Mouse (Mus musculus): Measurements from ENCODE around the gene Cp. TPM values are rescaled to one million over a fixed set of nuclear protein-coding genes. Genes with fewer than 3 reads are reported as not detected.
A peak's percentile ranks its signal among the peaks of the same experiment; 100 is the strongest.
"Not testable (repeated sequence)": the region's sequence is repeated elsewhere in the genome, so short reads cannot be mapped to it uniquely, and the experiment has no call there.

The Cp gene
- 3.3 and 9.3 TPM in 2 replicates for polyA plus RNA-seq (2012; rRNA removed)

DNA sequence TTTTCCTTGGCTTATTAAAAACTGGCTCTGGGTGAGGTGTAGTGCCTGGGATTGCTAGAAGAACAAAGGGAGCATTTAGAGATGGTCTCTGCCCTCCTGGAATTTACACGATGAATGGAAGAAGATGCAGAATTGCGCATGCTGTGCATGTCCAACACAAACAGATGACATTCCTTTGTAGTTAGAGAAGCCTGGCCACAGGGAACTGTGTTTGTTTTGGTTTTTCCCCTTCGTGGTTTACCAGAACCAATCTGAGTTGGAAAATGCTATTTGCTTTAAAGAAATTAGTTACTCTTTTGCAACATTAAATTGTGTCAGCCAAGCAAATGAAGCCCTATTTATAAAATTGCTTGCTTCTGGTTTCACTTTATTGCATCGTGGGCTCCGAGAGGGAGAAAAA is at the start of gene Cp:
Gene Cp (plus strand): TSS at position 170 of the 400 bp plus-strand sequence.
- no peak for TF ChIP-seq POLR2A (IDR thresholded peaks at IDR 0.05; ENCODE audit: borderline replicate concordance, extremely low read depth, insufficient read depth, insufficient read length, poor library complexity, severe bottlenecking)
- TF ChIP-seq CTCF (IDR thresholded peaks at IDR 0.05; ENCODE audit: borderline replicate concordance, extremely low read depth, insufficient read depth, insufficient read length): no peak
- DNase-seq (ENCODE audit: low read depth): peak; percentile 62

DNA sequence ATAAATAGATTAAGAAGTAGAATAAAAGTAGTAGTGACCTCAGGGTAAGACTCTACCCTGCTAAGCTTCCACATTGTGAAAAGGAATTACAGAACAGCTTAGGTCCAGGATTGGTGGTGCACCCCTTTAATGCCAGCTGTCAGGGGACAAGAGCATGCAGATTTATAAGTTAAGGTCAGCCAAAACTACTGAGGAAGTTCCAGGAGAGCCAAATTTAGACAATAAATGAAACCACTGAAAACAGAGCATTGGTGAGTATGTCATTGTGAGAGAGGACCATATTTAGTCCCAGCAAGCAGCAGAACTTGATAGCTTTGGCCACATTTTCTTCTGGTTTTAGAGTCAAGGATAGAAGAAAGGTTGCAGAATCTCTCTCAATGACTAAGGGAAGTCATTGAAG is 8.3 kb upstream of the Cp start:
- no peak for TF ChIP-seq POLR2A (IDR thresholded peaks at IDR 0.05; ENCODE audit: borderline replicate concordance, extremely low read depth, insufficient read depth, insufficient read length, poor library complexity, severe bottlenecking)
- no peak for TF ChIP-seq CTCF (IDR thresholded peaks at IDR 0.05; ENCODE audit: borderline replicate concordance, extremely low read depth, insufficient read depth, insufficient read length)

DNA sequence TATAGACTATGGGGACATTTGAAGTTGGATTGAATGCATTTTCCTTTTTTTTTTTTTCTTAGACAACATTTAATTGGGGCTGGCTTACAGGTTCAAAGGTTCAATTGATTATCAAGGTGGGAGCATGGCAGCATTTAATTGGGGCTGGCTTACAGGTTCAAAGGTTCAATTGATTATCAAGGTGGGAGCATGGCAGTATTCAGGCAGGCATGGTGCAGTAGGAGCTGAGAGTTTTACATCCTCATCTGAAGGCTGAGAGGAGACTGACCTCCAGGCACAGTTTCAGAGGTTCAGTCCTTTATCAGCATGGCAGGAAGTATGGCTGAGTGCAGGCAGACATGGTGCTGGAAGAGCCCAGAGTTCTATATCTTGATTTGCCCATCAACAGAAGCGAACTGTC is 7.5 kb upstream of the Cp start:
- not testable (repeated sequence) for DNase-seq (ENCODE audit: low read depth)

More for the DNA sequence above, 8.3 kb upstream of the Cp start:
- DNase-seq (ENCODE audit: low read depth): no peak

DNA sequence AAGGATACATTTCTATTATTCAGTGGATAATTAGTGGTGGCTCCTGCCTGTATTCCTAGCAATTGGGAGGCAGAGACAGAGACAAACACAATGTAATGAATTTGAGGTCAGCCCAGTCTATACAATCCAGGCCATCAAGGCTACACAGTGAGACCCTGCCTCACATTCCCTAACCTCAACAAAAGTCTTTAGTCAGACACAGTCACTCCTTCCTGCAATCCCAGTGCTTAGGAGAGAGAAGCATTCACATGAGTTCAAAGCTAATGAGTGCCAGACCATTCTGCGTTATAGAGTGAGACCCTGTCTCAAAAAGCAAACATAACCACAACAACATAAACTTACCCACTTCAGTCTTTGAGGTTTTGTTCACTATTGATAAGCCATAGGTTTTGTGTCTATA is 3.4 kb upstream of the Cp start:
- TF ChIP-seq CTCF (IDR thresholded peaks at IDR 0.05; ENCODE audit: borderline replicate concordance, extremely low read depth, insufficient read depth, insufficient read length): no peak
- no peak for TF ChIP-seq POLR2A (IDR thresholded peaks at IDR 0.05; ENCODE audit: borderline replicate concordance, extremely low read depth, insufficient read depth, insufficient read length, poor library complexity, severe bottlenecking)
- peak; percentile 52 for DNase-seq (ENCODE audit: low read depth)

DNA sequence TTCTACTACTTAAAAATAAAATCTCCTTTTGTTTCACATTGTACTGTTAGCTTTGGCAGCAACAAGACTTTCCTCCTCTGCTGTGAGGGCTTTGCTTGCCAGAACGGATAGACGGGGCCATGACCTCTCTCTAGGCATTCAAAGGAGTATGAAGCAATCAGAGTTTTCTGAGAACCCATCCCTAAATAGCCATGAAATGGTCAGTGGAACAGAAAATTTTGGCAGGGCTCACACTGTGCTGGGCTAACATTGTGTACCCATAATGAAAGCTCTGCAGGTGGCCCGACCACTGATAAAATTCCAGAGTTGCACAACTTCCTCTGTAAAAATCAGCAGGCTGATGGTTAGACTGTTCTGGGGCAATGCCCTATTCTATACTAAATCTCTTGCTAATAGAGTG is 3.0 kb upstream of the Cp start:
- DNase-seq (ENCODE audit: low read depth): peak; percentile 88
- TF ChIP-seq CTCF (IDR thresholded peaks at IDR 0.05; ENCODE audit: borderline replicate concordance, extremely low read depth, insufficient read depth, insufficient read length) (no peak), POLR2A (IDR thresholded peaks at IDR 0.05; ENCODE audit: borderline replicate concordance, extremely low read depth, insufficient read depth, insufficient read length, poor library complexity, severe bottlenecking) (no peak)

DNA sequence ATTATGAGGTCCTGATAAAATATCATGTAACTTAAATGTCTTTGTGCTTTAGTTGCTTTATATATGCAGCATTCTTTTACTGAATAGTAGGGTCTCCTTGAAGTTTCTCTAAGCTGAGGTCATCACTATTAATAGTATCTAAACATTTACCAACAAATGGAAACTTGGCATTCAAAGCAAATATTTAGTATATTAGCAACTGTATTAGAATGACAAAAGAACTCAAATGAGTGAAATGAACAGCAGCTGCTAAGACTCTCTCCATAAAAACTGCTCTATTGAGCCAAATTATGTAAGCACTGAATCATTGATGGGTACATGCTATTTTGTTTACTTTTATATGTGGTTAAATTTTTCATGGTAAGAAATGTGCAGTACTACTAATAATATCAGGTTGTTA is 1.2 kb downstream of the Cp start:
- no peak for DNase-seq (ENCODE audit: low read depth)
- no peak for TF ChIP-seq POLR2A (IDR thresholded peaks at IDR 0.05; ENCODE audit: borderline replicate concordance, extremely low read depth, insufficient read depth, insufficient read length, poor library complexity, severe bottlenecking)
- TF ChIP-seq CTCF (IDR thresholded peaks at IDR 0.05; ENCODE audit: borderline replicate concordance, extremely low read depth, insufficient read depth, insufficient read length): no peak

DNA sequence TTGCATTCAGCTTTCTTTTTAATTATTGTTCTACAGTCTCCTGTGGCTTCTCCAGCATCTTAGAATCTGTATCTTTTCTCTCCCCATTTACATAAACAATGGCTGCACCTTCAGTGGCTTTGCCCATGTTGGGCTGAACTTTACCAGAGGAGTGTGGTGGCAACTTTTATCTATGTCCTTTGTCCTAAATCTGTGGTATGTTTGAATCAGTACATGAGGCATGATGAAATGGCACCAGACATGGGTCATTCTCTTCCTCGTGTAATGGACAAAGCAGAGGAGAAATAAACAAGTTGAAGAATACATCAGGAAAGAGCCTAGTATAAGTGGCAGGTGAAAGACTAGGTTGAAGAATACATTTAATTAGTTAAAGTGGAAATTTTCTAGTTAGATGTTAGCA is 2.1 kb downstream of the Cp start:
- TF ChIP-seq POLR2A (IDR thresholded peaks at IDR 0.05; ENCODE audit: borderline replicate concordance, extremely low read depth, insufficient read depth, insufficient read length, poor library complexity, severe bottlenecking): no peak
- no peak for TF ChIP-seq CTCF (IDR thresholded peaks at IDR 0.05; ENCODE audit: borderline replicate concordance, extremely low read depth, insufficient read depth, insufficient read length)
- no peak for DNase-seq (ENCODE audit: low read depth)

DNA sequence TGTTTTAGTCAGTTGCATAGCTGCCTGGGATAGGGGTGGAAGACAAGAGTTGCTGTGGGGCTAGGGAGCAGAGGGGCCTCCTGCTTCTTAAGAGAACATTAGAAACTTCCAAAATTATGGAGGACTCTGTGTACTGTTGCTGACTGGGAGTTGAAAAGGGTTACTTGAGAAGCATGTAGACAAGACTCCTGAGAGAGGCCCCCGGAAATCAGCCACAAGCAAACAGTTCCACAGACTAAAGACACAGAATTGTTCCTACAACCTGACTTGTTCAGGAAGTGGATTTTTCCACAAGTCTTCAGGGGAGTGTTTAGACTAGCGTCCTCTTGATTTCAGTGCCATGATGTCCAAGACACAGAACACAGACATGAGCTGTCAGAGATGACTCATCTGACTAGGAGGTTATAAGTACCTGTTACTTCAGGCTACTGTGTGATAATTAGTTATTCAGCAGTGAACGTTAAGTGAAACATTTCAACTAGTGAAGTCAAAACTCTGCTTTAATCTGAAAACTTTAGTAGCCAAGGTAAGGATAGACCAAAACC is 3.8 kb downstream of the Cp start:
- TF ChIP-seq POLR2A (IDR thresholded peaks at IDR 0.05; ENCODE audit: borderline replicate concordance, extremely low read depth, insufficient read depth, insufficient read length, poor library complexity, severe bottlenecking) (no peak), CTCF (IDR thresholded peaks at IDR 0.05; ENCODE audit: borderline replicate concordance, extremely low read depth, insufficient read depth, insufficient read length) (no peak)
- peak; percentile 4 for DNase-seq (ENCODE audit: low read depth)

DNA sequence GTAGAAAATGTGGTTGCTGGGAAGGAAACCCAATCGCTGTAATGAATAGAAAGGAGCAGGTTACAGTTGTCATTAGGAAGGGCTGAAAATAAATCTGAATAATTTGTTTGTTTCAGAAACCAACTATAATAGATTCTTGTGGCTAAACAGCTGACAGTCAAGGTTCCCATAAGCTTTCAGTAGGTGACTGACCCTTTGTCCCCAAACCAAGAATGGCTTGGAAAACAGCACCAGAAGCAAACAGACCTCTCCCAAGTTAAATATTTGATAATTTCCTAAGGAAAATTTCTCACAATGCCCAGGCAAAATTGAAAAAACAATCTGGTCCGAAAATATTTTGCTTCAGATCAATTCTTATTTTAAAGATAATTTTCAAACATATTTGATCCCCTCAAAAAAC is 4.5 kb downstream of the Cp start:
- no peak for DNase-seq (ENCODE audit: low read depth)
- TF ChIP-seq POLR2A (IDR thresholded peaks at IDR 0.05; ENCODE audit: borderline replicate concordance, extremely low read depth, insufficient read depth, insufficient read length, poor library complexity, severe bottlenecking) (no peak), CTCF (IDR thresholded peaks at IDR 0.05; ENCODE audit: borderline replicate concordance, extremely low read depth, insufficient read depth, insufficient read length) (no peak)

DNA sequence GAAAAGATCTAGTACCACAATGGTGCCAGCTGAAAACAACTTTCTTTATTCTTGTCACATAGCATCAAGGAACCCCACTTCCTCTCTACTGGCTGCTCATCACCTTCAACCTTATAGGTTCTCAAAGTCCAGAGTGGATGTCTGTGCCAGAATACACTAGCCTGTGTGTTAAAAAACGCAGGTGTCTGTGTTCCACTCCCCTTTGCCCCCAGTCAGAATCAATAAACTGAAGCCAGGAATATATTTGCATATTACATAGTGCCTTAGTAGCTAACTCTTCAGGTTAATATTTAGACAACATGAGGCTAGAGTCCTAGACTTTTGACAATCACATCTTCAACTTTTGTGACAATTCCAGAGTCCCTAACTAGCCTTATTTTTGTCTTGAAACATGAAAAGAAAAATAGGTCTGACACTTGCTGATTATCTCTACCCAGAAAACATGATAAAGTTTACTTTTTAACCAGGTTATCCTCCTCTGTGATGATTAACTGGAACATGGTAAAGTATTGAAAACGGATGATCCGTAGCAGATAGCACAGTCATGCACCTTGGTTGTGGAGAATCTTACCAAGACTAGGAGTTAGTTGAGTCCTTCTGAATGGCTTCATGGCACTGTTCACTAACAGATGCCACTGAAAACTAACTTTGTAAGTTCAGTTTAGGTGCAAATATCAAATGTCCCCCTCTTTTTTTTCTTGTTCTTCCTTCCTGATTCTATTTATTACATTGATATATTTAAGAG is 6.1 kb downstream of the Cp start:
- DNase-seq (ENCODE audit: low read depth): no peak
- no peak for TF ChIP-seq POLR2A (IDR thresholded peaks at IDR 0.05; ENCODE audit: borderline replicate concordance, extremely low read depth, insufficient read depth, insufficient read length, poor library complexity, severe bottlenecking)
- no peak for TF ChIP-seq CTCF (IDR thresholded peaks at IDR 0.05; ENCODE audit: borderline replicate concordance, extremely low read depth, insufficient read depth, insufficient read length)

DNA sequence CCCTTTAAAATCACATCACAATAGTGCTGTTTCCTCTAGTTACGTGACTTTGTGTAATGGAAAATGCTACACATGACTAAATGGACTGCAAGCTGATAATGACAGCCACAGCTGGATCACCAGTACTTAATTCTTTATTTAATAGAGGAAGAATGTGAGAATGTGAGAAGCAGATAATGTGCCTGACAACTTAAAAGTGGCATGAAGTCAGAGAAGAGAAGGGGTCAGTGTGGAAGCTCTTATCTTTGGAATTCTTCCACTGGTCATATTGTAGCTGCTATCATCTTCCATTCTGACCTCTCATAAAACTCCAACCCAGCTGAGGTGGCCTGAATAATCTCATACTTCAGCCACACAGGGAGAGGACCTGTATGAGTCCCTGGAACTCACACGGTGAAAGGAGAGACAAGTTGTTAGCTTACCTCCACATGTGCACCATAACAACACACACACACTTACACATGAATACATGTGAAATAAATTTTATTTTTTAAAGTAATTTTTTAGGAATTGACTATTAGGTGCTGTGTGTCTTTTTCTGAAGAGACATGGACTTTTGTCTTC is 7.9 kb downstream of the Cp start:
- TF ChIP-seq POLR2A (IDR thresholded peaks at IDR 0.05; ENCODE audit: borderline replicate concordance, extremely low read depth, insufficient read depth, insufficient read length, poor library complexity, severe bottlenecking): no peak
- no peak for TF ChIP-seq CTCF (IDR thresholded peaks at IDR 0.05; ENCODE audit: borderline replicate concordance, extremely low read depth, insufficient read depth, insufficient read length)
- no peak for DNase-seq (ENCODE audit: low read depth)

DNA sequence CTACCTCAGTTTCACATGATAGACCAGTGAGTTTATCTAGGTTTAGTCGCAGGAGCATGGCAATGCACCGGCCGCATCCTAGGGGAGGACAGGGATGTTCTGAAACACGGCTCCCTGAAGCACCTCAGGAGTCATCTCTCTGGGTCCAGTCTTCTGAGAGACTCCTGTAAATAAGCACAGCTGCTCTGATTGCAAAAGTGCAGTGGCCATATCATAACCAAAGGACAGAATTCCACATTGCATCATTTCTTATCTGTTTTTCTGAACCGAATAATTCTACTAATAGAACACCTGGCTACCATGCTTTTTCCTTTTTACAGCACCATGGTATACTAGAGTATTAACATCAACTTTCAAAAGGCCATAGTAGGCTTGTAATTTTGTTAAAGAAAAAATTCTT is 8.4 kb downstream of the Cp start:
- DNase-seq (ENCODE audit: low read depth): no peak

More for the DNA sequence above, 8.4 kb downstream of the Cp start:
- TF ChIP-seq CTCF (IDR thresholded peaks at IDR 0.05; ENCODE audit: borderline replicate concordance, extremely low read depth, insufficient read depth, insufficient read length): no peak
- no peak for TF ChIP-seq POLR2A (IDR thresholded peaks at IDR 0.05; ENCODE audit: borderline replicate concordance, extremely low read depth, insufficient read depth, insufficient read length, poor library complexity, severe bottlenecking)

All from brain, embryonic 14.5 days (tissue).